Mouse (Mus musculus) T-helper 17 cell (primary cell): ENCODE results near the gene Cnot6l.

ENCODE experiments used
- in situ Hi-C, 2 experiments: fragments of 300-600 bp; cut with MboI, MseI; formaldehyde crosslinking; loops; 1 replicate in 1 of 2; 2 replicates in 1 of 2; pipeline ENCODE4 v1.15.1; 2025; ENCODE audit warnings: high pct_unique_total_duplicates in 2 of 2

The Cnot6l gene

DNA sequence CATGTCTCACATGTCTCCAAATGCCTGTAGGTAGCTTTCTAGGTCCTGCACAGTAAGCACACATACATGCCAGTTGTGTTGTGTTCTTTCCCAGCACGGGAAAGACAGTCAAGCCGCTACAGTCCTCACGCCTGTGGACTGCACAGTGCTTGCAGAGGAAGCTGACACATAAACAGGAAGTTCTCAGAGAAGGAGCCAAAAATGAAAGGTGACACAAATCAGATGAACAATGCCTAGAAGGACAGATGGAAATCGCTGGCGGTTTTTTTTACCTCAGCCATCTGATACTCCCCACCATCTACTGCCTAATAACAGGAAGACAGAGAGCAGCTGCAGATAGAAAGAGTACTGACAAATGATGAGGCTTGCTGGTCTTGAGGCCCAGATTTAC is at the start of gene Cnot6l:
Gene Cnot6l (minus strand): TSS at position 151 of the 391 bp plus-strand sequence.
- in situ Hi-C loops = loop anchor here in 1 of 2 experiments (25.0 kb wide), 1 partner anchor 1998 kb away; the partner anchor contains the start of gene Prdm8

DNA sequence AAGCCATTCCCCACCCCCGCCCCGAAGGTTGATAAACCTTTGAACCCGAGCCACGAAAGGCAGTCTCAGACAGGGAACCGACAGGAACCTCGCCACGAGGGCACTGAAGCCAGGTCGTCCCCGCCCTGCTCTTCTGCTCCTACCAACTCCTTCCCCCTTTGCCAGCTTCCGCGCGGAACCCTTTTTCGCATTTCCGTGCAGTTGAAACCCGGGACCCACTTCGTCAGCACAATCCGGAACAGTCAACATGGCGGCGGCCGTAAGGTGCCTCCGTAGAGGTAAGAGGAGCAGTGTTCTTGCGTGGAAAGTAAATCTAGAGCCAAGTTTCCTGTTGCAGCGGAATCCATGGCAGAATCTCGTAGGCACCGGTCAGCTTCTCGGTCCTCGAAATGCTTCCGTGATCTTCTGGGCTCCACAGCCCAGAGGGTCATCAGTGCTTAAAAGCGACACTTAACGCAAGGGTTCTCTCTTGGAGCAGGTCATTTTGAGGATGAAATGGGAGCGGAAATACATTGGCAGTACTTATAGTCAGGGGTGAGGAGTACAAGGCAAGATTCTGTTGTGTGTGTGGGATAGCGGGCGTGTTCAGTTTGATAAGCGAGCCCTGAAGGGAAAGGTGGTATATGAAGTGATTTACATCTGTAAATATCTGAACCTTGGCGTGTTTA is 46.1 kb upstream of the Cnot6l start:
- in situ Hi-C loops = loop anchor here in 1 of 2 experiments (5.0 kb wide), 1 partner anchor 38 kb away; no protein-coding TSS in a partner anchor

DNA sequence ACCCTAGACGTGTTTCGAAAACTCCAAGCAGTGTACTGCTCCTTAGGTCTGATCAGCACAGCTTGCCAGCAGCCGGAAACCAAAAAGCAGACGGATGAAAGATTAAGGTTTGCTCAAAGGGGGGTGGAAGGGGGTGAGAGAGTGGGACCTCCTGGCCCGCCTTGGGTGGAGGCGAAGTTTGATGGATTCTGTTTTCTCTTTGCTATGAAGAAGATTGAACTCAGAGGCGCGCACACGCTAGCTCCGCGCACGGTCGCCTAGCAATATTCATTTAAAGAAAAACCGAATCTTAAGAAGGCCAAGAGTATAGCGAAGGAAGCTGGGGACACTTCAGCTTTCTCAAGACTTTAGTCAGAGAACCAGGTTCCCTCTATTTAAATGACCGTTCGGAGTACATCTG is 45.5 kb upstream of the Cnot6l start, which contains the start of gene Mrpl1:
Gene Mrpl1 (plus strand): TSS at position 35 of the 400 bp plus-strand sequence.
- in situ Hi-C loops = loop anchor here in 1 of 2 experiments (5.0 kb wide), 1 partner anchor 37 kb away; no protein-coding TSS in a partner anchor

DNA sequence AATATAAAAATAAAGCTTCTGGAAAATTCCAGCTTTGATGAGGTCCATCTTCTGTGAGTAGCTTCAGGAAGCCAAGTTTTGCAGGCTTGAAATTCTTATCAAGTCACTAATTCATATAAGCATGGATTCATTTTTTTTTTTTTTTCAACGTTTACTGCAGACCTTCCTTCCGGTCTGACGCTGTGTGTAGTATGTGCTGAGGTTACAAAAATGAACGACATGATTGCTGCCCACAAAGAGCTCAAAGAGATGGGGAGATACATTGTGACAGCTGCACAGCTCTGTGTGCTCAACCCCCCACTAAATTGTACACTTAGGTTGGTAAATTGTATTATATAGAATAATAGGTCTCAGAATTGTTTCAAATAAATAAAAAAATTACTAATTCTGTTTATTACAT is 44.6 kb upstream of the Cnot6l start:
- in situ Hi-C loops = loop anchor here in 1 of 2 experiments (5.0 kb wide), 1 partner anchor 36 kb away; no protein-coding TSS in a partner anchor

DNA sequence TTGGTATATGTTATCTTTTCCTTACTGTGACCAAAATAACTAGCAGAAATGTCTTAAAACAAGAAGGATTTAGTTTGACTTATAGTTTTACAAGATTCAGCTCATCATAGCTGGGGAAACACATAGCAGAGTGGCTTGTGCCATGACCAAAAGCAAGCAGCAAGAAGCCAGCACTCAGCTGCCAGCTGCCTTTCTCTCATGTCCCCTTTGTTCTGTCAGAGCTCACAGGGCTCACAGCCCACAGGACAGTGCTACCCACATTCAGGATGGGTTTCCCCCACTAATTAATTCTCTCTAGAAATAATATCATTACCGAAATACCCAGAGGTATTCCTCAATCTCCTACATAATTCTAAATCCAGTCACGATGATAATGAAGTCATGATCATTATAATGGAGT is 43.6 kb upstream of the Cnot6l start:
- in situ Hi-C loops = loop anchor here in 1 of 2 experiments (5.0 kb wide), 1 partner anchor 35 kb away; no protein-coding TSS in a partner anchor

DNA sequence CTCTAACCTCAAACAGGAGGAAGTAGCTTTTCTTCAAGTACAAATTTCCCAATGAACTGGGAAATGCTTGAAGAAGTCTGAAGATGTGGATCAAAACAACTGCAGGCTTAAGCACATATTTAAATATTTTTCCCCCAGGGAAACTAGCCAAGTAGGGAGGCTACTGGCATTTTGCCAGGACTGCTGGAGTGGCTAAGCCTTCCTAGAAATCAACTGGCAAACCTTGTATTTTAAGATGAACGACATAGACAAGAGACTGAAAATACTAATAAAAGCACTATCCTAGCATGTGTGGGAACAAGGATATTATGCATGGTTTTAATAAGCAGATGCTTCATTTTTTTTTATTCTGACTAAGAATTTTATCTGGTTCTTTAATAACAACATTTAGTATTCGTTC is 42.9 kb upstream of the Cnot6l start:
- in situ Hi-C loops = loop anchor here in 1 of 2 experiments (5.0 kb wide), 1 partner anchor 35 kb away; no protein-coding TSS in a partner anchor

DNA sequence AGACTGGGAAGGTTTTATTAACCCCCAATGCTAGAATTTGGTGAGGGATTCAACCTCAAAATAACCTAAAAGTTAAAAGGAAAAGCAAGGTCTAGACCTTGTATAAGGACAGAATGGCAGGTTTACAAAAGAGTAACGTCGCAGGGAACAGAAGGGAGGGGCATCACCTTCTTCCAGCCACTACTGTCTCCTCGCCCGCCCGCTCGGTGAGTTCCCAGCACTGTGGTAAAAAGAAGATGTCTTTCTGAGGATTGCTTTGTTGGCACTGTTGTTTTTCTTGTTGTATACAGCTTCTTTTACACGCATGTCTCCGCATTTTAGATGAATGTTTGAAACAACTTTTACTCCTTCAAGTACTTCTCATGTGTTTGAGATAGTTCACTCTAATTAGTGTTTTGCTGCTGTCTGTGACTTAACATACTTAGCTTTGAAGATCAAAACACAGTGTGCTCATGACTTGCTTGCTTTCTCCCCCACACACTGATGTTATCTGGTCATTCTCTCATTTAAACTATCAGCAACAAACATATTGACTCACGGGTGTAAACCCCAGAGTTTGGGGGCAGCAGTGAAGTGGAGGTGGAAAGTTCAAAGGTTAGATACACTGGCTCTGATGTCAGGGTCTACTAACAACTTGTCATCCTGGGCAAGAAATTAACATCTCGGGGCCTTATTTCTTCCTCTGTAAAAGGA is 37.6 kb upstream of the Cnot6l start:
- in situ Hi-C loops = loop anchor here in 1 of 2 experiments (5.0 kb wide), 1 partner anchor 34 kb away; no protein-coding TSS in a partner anchor

DNA sequence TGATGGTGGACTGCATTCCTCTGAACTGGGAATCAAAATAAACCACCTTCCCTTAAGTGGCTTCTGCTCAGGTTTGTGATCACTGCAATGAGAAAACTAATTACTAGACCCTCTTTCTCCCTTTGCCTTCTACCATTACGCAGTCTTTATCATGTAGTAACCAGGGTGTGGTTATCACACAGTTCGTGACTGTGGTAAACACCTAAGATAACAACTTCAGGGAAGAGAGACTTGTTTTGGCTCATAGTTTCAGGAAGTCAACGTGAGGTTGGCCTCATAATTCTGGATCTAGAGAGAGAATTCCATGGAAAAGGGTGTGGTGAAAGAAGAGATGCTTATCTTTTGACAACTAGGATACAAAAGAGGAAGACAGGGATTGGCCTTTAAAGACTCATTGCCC is 36.3 kb upstream of the Cnot6l start:
- in situ Hi-C loops = loop anchor here in 1 of 2 experiments (5.0 kb wide), 1 partner anchor 33 kb away; no protein-coding TSS in a partner anchor

DNA sequence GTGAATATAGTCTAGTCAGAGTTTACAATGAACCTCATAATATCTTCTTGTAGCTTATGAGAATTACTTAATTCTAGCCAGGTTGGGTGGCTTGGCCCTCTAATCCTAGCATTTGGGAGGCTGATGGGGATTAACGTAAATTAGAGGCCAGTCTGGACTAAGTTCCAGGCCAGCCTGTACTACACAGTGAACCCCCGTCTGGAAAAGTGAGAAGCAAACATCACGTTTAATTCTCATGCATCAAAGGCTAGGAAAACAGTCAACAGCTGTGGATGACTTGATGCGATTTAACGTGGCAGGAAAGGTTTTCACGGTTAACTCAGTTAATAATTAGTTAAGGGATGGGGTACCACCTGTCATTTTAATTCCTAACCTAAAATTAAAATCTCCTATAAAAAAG is 34.3 kb upstream of the Cnot6l start:
- in situ Hi-C loops = no loop called here

DNA sequence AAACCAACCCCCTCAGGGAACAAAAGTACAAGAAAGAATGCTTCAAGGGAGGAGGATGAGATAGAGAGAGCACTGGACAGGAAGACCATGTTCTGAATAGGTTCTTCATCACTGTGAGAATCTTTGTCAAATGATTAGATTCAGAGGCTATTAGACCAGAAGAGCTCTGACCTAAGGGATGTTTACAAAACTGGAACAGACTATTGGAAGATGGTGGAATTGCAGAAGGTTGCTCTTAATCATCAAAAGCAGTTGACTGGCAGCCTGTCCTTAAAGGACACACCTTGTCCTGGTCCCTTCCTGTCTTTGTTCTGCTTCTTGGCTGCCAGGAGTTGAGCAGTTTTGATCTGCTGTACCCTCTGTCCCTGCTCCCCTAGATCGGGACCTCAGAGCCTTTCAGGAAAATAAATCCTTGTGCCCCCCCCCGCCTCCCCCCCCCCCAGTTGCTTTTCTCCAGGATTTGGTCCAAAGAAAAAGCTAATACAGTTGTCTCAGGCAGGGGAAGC is 32.6 kb upstream of the Cnot6l start:
- in situ Hi-C loops = no loop called here

DNA sequence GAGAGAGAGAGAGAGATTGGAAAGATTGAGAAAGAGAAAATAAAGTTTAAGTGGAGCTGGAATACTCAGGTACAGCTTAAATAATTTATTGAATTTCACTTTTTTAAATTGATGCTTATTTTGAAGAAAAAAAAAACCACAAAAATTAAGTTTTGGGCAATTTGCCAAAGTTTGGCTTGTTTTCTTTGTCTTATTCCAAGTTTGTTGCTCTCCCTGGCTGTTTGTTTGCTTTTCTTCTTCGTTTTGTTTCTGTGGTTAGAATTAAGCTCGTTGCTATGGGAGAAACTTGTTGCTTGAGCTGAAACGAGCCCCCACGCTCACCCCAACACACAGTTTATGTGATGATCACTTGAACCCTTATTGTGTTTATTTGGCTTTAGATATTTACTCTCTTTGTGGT is 27.3 kb upstream of the Cnot6l start:
- in situ Hi-C loops = no loop called here

DNA sequence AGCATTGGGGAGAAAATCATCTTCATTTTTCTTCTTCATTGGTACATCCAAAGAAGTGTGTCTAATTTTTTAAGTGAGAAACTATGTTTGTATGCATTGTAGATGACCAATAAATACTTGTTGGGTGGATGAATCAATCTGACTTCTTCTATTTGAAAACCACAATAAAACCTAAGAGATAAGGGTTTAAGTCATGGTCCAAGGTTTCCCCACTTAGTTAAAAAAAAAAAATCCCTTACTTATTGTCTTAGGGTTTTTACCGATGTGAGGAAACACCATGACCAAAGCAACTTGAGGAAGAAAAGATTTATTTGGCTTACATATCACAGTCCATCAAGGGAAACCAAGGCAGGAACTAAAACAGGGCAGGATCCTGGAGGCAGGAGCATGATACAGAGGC is 25.8 kb upstream of the Cnot6l start:
- in situ Hi-C loops = no loop called here

DNA sequence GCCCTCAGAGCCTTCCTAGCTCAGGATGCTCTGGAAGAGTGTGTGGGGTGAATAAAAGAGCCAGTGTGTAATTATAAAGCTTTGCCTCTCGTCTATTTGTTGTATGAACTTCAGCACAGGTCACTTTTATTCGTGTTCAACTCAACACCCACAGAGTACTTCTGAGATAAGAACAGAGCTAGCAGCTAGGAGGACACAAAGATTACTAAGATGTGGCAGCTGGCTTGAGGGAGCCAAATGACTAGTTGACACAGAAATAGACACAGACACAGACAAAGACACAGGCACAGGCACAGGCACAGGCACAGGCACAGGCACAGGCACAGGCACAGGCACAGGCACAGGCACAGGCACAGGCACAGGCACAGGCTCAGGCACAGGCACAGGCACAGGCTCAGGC is 20.0 kb upstream of the Cnot6l start:
- in situ Hi-C loops = no loop called here

DNA sequence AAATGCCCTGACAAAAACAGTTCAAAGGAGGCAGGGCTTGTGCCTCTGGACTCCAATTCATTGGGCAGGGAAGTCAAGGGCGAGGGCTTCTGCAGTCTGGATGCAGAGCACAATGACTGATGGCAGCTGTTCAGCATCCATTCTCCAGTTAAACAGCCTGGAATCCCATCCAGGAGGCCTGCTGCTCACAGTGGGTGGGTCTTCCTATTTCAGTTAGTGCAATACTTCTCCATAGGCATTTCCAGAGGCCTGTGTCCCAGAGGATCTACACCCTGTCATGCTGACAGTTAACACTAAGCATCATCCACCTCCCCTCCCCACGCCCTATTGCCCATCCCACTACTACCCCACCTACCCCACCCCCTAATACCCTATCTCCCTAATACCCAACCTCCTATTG is 19.2 kb upstream of the Cnot6l start:
- in situ Hi-C loops = no loop called here

DNA sequence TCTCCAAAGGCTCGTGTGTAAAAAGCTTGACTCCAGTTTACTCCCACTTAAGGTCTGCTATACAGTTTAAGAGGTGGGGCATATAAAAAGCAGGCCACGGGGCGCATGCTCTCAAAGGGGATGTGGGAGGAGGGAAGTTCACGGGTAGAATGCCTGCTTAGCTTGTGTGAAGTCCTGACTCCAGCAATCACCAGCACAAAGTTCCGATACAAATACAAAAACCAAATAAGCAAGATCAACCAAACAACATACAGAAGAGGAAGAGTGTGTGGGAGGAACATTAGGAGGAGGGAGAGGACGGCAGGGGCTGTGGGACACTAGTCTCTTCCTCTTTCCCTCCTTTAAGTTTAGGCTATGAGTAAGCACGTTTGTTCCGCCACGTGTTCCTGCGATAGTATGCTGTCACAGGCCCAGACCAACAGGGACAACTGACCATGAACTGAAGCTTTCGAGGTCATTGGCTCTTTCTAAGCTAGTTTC is 12.9 kb upstream of the Cnot6l start:
- in situ Hi-C loops = loop anchor here in 1 of 2 experiments (10.0 kb wide), 1 partner anchor 1028 kb away; no protein-coding TSS in a partner anchor

DNA sequence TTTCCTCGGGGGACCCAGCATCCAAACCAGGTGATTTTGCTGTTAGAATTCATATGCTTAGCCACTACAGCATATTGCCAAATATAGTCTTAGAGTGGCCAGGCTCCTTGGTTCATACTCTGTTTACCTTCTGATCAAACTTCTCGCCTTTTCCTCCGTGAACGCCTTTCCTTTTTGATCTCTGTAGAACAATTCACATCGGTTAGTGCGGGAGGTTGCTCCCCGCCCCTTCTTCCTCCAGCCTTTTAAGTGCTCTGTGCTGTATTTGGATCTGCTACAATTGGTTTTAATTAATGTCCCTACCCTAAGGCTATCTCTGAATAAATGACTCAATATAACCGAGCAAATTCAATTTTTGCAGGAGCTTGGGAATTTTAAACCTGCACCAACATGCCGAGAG is 12.2 kb upstream of the Cnot6l start:
- in situ Hi-C loops = loop anchor here in 1 of 2 experiments (10.0 kb wide), 1 partner anchor 1029 kb away; no protein-coding TSS in a partner anchor

DNA sequence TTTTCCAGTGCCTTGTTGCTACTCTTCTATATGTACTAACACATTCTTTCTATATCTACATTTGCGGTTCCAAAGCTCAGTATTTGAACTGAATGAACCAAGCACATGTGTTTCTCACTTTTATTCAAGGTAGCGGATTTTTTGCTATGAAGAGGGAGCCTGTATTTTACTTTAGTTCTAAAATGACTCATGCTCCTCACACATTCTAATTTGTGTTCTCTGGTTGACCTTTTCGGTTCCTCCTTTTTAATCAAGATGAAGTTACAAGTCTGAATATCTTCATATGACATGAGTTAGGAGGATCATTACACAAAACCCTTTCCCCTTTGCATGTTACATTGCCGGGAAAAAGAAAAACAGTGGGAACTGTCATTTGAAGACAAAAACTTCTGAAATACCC is 7.8 kb upstream of the Cnot6l start:
- in situ Hi-C loops = loop anchor here (5.0 to 25.0 kb wide), 3 partner anchors 36 to 1991 kb away; partner anchors contain the start of genes Mrpl1 (in 1 of the 2) and Prdm8 (in 1 of the 2)

DNA sequence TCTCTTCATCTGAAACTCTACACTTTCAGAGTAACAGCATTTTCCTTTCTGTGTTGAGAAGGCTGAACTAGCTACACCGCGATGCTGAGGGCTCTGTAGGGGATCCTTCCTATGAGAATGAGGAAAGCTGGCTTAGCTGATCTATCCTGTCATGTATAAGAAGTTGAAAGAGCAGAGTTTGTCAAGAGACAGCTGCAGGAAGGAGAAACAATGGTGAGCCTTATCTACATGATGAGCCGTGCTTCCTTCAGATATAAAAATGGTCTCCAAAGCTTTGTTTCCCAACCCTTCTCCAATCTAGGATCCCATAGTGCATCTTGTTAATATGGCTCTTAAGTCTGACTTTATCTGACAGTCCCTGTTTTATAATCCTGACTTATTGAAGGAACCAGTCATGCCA is 6.5 kb upstream of the Cnot6l start:
- in situ Hi-C loops = loop anchor here (5.0 to 25.0 kb wide), 3 partner anchors 37 to 1992 kb away; partner anchors contain the start of genes Mrpl1 (in 1 of the 2) and Prdm8 (in 1 of the 2)

DNA sequence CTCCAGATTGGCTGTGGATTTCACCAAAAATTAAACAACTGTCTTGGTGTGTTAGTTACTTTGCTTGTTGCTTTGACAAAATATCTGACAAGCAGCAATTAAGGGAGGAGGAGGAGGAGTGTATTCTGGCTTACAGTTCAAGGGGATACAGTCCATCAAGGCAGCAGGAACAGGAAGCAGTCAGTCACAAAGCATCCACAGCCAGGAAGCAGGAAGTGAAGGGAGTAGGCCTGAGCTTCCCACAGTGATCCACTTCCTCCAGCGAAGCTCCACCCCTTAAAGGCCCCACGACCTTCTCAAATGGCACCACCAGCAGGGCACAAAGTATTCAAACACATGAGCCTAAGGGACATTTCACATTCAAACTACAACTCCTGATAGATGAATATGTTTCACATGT is 2.8 kb upstream of the Cnot6l start:
- in situ Hi-C loops = loop anchor here in 1 of 2 experiments (5.0 to 25.0 kb wide), 2 partner anchors 36 to 1996 kb away; partner anchors contain the start of gene Prdm8

DNA sequence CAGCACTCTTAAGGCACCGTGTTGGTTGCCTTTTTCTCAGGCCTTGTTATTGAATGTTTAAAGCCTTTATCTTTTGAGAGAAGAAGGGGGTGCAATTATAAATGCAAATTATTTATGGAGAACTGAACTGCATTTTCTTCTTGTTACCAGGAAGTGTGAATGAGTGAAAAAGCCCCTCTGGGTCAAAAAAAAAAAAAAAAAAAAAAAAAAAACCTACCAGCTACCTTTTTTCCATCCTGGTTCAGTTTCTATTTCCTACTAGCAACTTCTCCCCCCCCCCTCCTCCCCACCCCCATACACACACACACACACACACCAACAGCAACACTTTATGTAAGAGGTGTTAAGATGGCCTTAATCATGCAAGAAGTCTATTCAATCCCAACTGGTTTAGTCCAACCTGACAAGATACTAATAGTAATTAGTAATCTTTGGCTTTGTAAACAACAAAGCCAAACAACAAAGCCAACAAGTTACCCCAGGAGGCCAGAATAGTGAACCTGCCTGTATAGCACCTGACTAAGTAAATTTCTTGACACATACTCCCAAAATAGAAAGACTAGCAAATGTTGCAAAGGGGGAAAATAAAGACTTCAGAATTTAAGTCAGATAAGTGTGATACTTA is 463 bp downstream of the Cnot6l start:
- in situ Hi-C loops = loop anchor here in 1 of 2 experiments (25.0 kb wide), 1 partner anchor 1999 kb away; the partner anchor contains the start of gene Prdm8
